Mouse (Mus musculus) gastrocnemius, postnatal 36 days (tissue): ENCODE data around the gene Tmx2. TPM values are rescaled to one million over a fixed set of nuclear protein-coding genes. Genes with fewer than 3 reads are reported as not detected.

Experiments used
- total RNA-seq, 2 experiments: library from RNA; stranded (reverse); gene quantifications; 2 replicates each; pipeline ENCODE4 v1.2.3; 2021

Gene Tmx2
- total RNA-seq, 2 experiments from 2014 or later: 45.8 to 50.2 TPM

Other genes with a start within 250 kb of the Tmx2 start
- gene Tfpi, start 202.4 kb downstream of the Tmx2 start, total RNA-seq: 1 to 10 TPM; 2.1 to 2.3 TPM
- 10 to 100 TPM; 28.8 to 29.9 TPM for gene Ctnnd1, start 28.4 kb downstream of the Tmx2 start, total RNA-seq
- gene Btbd18, start 20.1 kb downstream of the Tmx2 start, total RNA-seq: not detected
- gene Selenoh, start 8.4 kb downstream of the Tmx2 start, total RNA-seq: 10 to 100 TPM in 1 of 2 experiments, 1 to 10 TPM in 1; 6.8 to 13.0 TPM
- not detected for gene Gm28635, start 1.1 kb downstream of the Tmx2 start, total RNA-seq
- gene Med19, start 738 bp downstream of the Tmx2 start, total RNA-seq: 1 to 10 TPM; 5.2 to 6.7 TPM
- gene Zdhhc5, start 36.0 kb upstream of the Tmx2 start, total RNA-seq: 10 to 100 TPM; 57.5 to 62.2 TPM
- 1 to 10 TPM; 2.8 to 3.6 TPM for gene Clp1, start 48.2 kb upstream of the Tmx2 start, total RNA-seq
- under 1 TPM; 0.35 to 0.61 TPM for gene Ypel4, start 54.9 kb upstream of the Tmx2 start, total RNA-seq
- under 1 TPM in 1 of 2 experiments, not detected in 1; 0.51 TPM for gene Gm19426, start 64.5 kb upstream of the Tmx2 start, total RNA-seq
- gene Serping1, start 96.3 kb upstream of the Tmx2 start, total RNA-seq: 10 to 100 TPM; 44.8 to 46.5 TPM
- 1 to 10 TPM; 2.6 to 3.5 TPM for gene Ube2l6, start 119.7 kb upstream of the Tmx2 start, total RNA-seq
- gene Smtnl1, start 143.5 kb upstream of the Tmx2 start, total RNA-seq: 10 to 100 TPM; 58.7 to 84.0 TPM
- 10 to 100 TPM; 39.6 to 55.9 TPM for gene Timm10, start 147.9 kb upstream of the Tmx2 start, total RNA-seq
- 10 to 100 TPM in 1 of 2 experiments, 1 to 10 TPM in 1; 7.6 to 19.2 TPM for gene Slc43a1, start 159.7 kb upstream of the Tmx2 start, total RNA-seq
- gene Rtn4rl2, start 207.6 kb upstream of the Tmx2 start, total RNA-seq: under 1 TPM; 0.20 to 0.26 TPM